Mouse (Mus musculus) retina, embryonic 14.5 days (tissue): ENCODE measurements around the gene Plxnb1.
A peak's percentile ranks its signal among the peaks of the same experiment; 100 is the strongest.

Source experiments
- DNase-seq: peaks from one replicate; pipeline ENCODE4 v3.0.0-alpha.2; 2015; ENCODE audit warnings: low spot score

Gene Plxnb1

GRCm38 (mm10) chr9:109095137-109095982 lies at the start of gene Plxnb1:
Gene Plxnb1, plus strand, starts transcription at chr9:109095389.
- DNase-seq = peak; percentile 83

- DNase-seq = peak; percentile 69
These were observed 48.9 kb upstream of the Plxnb1 start for GRCm38 (mm10) chr9:109046306-109046705.

GRCm38 (mm10) chr9:109049316-109049715 lies 45.9 kb upstream of the Plxnb1 start:
- no peak for DNase-seq

GRCm38 (mm10) chr9:109049996-109050673 lies 45.1 kb upstream of the Plxnb1 start:
- no peak for DNase-seq

DNA sequence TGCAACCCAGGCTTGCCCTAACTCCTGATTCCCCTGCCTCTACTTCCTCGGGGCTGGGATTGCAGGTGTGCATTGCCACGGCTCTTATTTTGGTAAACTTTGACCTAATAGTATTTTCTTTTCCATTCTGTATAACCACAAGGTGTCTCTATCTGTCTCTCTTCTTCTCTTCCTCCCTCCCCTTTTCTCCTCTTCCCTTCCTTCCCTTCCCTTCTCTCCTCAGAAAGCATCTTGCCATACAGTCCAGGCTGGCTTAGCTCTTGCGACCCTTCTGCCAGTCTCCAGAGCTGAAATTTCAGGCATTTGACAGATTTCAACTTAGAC lies 44.6 kb upstream of the Plxnb1 start:
- DNase-seq = no peak

GRCm38 (mm10) chr9:109051011-109051501 lies 44.1 kb upstream of the Plxnb1 start:
- no peak for DNase-seq

DNA sequence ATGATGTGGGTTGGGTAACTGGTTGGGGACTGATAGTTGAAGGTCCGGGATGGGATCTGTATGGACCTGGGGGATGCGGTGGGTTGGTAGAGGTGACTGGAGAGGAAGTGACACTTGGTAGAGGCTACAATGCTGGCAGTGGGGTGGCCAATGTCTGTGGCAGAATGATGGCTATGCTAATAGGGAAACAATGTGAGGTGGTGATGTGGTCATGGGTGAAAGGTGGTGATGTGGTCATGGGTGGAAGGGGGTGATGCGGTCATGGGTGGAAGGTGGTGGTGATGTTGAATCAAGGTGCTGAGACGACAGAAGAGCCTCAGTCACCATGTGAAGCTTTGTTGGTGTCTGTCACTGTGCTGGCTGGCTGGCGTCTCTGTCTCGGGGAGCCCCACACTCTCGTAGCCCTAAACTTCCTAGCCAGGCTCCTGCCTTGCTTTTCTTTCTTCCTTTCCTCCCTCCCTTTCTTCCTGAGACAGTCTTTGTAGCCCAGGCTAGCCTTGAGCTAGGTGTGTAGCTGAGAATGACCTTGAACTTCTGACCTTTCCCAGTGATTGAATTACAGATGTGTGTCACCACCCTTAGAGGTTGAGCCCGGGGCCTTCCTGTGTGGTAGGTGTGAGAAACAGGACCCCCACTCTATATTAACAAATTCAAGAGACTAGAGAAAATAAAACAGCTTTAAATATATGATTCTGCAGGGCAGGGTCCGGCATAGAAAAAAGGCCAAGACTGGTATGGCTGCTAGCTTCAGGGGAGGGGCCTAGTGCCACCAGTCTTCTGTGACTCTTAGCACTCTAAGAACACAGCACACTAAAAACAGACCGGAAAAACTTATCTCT lies 43.3 kb upstream of the Plxnb1 start:
- DNase-seq = no peak

DNA sequence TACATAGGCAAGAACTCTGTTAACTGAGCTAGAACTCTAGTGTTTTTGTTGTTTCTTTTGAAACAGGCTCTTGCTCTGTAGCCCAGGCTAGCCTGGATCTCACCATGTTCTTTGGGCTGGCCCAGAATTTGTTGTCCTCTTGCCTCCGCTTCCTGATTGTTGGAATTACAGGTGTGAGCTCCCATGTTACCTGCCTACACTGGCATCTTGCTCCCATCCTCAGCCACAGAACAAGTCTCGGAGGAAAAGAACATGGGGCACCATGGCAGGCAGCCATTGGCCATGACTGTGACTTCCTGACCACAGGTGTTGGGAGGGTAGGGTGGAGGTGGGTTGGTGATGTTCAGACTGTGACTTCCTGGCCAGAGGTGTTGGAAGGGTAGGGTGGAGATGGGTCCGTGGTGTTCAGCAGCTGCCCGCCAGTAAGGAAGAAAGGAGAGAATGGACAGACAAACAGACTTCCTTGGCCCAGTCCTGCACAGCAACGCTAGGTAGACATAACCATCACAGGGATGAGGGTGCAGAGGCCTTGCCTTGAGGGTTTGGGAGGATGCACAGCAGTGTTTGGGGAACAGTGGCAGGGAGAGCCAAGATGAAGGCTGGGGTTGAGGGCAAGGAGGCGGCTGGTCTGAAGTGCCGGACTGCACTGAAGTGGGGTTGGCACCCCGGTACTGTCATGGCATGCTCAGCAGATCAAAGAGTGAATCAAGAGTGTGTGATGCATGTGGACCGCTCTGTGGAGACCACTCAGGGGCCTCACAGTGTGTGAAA lies 42.5 kb upstream of the Plxnb1 start:
- DNase-seq = no peak

GRCm38 (mm10) chr9:109053366-109053765 lies 41.8 kb upstream of the Plxnb1 start:
- no peak for DNase-seq

DNA sequence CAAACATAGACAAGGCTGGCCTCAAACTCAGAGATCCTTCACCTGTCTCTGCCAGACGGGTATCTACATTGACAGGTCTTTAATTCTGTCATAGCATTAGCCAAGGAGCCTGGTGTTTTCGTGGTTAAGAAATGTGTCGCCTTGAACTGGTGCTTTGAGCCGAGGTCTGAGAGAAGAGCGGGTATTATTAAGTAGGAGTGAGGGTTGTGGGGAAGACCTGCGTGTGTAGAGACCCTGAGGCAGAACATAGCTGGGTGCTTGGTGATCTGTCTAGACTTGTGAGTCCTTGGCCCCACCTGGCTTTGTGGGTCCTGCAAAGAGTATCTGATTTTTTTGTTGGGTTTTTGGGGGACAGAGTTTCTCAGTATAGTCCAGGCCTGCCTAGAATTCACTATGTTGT lies 41.3 kb upstream of the Plxnb1 start:
- no peak for DNase-seq

GRCm38 (mm10) chr9:109054712-109055111 lies 40.5 kb upstream of the Plxnb1 start:
- peak; percentile 59 for DNase-seq

- DNase-seq = no peak
These were observed 39.7 kb upstream of the Plxnb1 start for GRCm38 (mm10) chr9:109055271-109056030.

- DNase-seq = no peak
These were observed 39.0 kb upstream of the Plxnb1 start for GRCm38 (mm10) chr9:109056081-109056690.

GRCm38 (mm10) chr9:109056916-109057315 lies 38.3 kb upstream of the Plxnb1 start:
- DNase-seq = no peak

- no peak for DNase-seq
These were observed 37.6 kb upstream of the Plxnb1 start for GRCm38 (mm10) chr9:109057543-109057942.

DNA sequence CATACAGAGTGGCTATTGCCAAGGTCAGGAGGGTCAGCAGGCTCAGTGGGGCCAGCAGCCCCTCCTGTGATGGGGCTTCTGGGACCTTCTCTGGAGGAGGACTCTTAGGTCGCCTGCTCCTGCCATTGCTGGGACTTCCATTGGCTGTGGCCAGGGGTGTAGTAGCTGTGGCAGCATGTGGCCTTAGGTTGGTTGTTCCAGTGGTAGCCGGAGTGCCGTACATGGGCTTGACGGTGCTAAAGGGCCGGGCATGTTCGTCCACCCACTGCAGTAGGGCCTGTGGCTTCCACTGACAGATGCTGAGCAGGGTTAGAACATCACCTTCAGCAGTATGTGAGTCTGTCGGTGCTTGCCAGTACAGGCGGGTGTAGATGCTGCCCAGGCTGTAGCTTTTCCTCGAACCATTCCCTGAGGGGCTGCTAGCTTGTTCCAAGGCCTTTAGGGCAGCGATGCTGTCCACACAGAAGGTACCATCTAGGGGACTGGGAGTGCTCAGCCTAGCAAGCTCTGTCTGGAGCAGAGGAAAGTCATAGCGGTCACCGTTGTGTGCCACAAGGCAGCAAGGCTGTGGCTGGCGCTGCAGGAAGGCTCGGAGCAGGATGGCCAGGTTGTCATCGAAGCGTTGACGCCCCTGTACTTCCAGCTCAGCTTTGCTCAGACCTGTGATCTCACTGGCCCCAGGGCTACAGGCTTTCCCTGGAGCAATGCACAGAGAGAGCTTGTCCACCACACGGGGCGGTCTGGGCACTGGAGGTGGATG lies 37.0 kb upstream of the Plxnb1 start:
- no peak for DNase-seq

DNA sequence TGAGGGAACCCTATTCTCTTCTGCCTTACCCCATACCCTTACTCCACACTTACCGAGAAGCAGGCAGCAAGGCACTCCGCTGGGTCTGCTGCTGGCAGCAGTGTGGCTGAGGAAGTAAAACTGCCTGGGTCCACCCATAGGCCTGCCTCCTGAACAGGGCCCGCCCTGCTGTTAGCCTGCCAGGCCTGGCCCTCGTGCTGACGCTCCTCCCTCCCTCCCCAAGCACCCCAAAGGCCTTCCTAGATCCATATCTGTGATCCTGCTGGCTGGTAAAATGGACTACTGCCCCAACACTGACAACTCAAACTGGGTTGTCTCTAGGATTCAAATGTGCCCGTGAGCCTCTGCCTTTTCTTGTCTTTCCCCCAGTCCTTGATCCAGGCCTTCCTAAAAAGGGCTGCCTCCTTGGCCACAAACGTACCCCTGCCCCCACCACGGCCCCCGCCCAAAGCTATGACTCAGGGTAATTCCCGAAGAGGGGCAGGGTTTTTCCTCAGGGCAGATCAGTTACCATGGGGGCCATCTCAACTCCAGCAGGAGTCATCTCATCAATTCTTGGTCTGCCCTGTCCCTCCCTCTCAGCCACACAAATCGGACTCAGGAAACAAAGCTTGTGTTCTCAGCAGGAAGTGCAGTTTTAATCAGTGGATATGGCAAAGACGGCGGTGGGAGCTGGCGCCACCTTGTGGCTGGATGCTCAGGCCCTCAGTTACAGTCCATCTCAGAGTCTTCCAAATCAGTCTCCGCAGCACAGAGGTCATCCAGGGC lies 35.9 kb upstream of the Plxnb1 start, which contains the start of gene Trex1:
Gene Trex1 (minus strand): TSS at position 599 of the 768 bp plus-strand sequence.
- peak; percentile 92 for DNase-seq

DNA sequence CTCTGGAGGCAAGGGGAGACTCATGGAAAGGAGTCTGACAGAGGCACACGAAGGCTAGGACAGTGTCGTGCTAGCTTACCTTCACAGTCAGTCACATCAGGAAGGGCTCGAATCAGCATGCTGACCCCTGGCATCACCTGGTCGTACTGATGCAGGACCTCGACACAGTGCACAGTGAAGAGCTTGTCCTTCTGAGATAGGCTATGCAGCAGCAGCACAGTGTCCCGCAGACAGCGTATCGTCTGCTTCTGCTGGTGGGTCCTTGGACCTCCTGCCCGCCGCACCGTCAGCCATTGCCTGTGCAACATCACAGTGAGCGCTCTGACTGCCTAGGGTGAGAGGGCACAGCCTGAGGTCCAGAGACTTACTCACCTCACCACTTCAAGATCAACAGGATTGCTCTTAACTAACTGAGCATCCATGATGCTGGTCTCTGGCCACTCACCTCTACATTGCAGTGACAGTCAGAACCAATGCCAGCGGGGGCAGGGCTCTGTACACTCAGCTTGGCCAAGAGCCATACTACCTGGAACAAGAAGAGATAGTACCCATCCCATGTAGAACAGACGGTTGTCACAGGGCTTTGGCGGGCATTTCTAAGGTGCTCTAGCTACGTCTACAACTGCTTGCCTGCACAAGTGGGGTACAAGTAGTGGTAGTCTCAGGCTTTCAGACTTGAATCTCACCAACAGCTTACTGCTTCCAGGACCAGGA lies 34.8 kb upstream of the Plxnb1 start:
- DNase-seq = no peak
